Mouse (Mus musculus) urinary bladder, postnatal 14 days (tissue): ENCODE measurements at regions not wholly inside any gene's neighbourhood (a gene's known extent, or its start where the extent isn't known, plus 50 kb on each side); places are given as distances from the start of the nearest gene placed in this dataset.

Experiments
- DNase-seq: peaks from one replicate; pipeline ENCODE4 v3.0.0; 2021; ENCODE audit warnings: low spot score

GRCm38 (mm10) chr9:51379589-51379988, 50.9 kb upstream of the 1810046K07Rik start:
- no peak for DNase-seq

DNA sequence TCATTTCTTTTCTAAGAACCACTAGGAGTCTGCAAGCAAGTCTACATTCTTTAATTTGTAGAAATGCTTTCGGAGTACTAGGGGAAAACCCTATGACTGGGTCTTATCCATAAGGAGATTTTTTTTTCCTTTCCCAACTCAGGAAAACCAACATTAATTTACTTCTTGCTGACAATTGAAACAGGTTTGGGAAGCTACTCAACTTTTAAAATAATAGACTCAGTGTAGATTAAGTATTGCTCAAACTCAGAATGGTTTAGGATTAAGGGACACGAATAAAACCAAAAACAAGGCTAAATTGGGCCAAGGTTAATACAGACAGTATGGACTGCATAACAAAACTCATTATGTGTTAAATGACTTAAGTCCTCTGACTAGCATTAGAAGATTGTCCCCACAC, 65.2 kb upstream of the 1810046K07Rik start:
- DNase-seq: no peak

DNA sequence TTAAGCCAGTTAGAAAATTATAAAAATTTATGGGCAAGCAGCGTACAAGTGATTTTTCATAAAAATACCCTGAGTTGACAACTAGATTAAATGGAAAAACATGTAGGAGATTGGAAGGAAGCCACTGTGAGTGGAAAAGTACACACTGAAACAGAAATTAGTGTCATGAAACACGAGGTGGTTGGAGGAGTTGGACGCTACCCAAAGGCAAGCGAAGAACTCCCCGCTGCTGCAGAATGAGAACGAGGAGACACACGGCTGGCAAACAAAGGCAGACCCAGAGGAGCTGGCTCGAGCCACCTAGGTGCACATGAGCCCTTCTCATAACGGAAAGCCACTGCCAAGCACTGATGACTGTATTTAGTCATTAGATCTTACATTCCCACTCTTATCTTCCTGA, 65.7 kb upstream of the 1810046K07Rik start:
- DNase-seq: peak; percentile 60

DNA sequence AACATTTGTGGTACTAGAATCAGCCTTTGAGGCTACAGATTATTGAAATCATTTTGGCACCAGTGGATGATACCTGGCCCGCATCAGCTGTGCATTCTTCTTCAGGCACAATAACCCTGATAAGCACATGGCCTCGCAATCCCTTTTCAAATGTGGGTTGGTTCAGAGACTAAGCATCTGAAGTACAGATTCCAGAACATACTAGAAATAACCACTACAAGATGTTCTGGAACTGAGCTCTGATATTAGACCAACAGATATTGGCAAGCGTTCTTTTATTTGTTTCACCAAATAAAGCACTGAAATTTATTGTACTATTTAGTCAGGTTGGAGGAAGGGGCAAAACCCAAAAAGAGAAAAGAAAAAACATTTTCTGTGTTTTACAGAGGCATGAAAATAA, 68.1 kb upstream of the 1810046K07Rik start:
- DNase-seq: no peak

- DNase-seq: no peak
Measured at GRCm38 (mm10) chr9:51397589-51398220, 69.0 kb upstream of the 1810046K07Rik start.

- DNase-seq: no peak
Measured at GRCm38 (mm10) chr9:51398886-51399285, 70.2 kb upstream of the 1810046K07Rik start.

GRCm38 (mm10) chr9:51399356-51399755, 70.6 kb upstream of the 1810046K07Rik start:
- no peak for DNase-seq

GRCm38 (mm10) chr9:51401779-51402178, 73.1 kb upstream of the 1810046K07Rik start:
- no peak for DNase-seq

DNA sequence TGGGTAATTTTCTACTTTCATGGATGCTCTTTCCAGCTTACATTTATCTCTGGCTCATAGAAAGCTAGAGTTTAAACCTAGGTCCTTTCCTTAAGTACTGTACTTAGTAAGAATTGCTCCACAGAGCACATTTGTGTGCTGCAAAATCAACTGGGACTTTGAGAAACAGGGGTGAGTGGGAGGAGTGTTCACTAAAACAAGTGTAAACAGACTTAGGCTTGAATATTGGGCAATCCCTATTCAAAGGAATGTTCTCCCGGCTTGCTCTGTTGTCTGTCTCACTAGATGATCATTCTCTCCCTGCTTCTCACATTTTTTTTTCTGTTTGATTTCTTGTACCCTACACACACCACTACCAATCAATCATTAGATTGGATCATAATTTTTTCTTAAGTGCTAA, 79.3 kb upstream of the 1810046K07Rik start:
- DNase-seq: no peak

DNA sequence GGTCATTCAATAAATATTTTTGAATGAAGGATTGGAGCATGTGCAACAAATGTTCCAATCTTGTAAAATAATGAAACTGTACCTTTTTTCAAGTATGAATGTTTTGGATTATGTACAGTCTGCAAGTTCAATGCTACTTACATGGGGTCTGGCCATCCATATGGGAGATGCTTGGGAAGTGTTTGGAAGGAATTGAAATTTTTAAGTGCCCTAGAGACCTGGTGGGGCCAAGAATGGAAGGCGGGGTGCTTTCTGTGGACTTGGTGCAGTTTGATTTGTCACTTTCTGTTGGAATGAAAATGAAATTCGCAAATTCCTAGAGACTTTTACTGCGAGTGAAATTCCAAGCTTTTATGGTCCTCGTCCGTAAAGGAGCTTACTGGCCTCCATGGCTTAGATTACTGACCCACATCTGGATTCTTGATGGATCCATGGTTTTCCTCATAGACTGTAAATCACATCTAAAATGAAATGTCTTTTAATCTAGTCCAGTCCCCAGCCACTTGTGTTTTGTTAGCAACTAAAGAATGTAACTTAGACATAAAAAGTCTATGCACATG, 90.3 kb upstream of the 1810046K07Rik start:
- DNase-seq: no peak

- DNase-seq: no peak
Measured at GRCm38 (mm10) chr9:51422553-51422952, 93.8 kb upstream of the 1810046K07Rik start.

- no peak for DNase-seq
Measured at GRCm38 (mm10) chr9:51423341-51423740, 94.6 kb upstream of the 1810046K07Rik start.

DNA sequence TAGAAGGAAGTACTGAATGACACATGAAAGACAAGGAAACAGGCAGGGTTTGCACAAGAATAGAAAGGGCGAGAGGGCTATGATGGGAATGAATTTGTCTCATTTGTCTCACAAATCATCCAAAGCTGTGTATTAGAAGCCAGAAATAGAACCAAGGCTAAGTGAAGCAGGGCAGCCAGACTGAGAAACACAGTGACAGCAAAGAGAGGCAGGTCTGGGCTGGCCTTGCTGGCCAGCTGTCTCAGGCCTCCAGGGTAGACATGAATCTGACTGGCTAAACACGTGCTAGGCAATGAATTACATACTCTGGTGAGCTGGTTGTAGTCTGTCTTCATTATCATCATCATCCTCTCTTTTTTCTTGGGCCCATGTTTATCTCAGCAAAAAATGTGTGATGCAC, 101.7 kb upstream of the 1810046K07Rik start:
- no peak for DNase-seq

DNA sequence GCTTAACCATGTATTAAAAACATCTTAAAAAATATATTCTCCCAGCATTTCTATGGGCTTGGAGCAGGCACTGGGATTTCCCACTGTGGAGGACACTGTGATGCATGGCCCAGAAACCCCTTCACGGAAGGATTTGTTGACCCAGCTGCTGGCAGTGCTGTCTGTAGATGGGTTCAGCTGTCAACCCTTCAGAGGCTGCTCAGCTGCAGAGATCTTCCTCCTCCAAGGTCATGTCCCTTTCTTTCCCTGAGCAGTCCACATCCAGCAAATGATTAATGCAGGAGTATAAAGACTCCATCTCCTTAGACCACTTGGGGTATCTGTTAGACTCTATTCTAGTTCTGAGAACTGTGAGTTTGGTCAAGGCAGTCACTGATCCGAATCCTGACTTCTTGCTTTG, 108.4 kb upstream of the 1810046K07Rik start:
- DNase-seq: no peak

DNA sequence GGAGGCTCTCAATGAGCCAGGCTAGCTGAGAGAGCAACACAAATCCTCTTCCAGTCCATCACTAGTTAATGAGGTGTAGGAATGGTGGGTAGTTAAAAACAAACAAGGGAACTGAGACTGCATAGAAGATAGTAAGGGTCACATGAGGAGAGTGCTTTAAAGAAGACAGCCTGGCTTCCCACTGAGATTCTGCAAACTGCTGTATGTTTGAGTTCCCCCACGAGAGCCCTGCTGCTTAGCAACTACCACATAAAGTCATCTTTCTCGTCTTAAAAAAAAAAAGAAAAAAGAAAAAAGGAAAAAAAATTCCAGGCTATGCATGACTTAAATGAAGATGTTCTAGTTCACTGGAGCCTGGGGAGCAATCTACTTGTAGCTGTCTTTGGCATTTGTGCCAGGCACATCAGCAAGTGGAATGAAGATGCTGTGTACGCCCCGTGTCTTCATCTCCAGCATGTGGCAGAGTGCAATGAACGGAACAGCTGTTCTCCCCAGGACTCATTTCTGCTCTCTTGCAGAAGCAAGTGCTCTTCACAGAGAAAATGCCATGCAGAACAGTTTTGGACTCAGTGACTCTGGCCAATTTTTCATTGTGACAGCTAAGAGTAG, 113.2 kb upstream of the 1810046K07Rik start:
- DNase-seq: no peak

GRCm38 (mm10) chr9:51455690-51456089, 127.0 kb upstream of the 1810046K07Rik start:
- DNase-seq: no peak

DNA sequence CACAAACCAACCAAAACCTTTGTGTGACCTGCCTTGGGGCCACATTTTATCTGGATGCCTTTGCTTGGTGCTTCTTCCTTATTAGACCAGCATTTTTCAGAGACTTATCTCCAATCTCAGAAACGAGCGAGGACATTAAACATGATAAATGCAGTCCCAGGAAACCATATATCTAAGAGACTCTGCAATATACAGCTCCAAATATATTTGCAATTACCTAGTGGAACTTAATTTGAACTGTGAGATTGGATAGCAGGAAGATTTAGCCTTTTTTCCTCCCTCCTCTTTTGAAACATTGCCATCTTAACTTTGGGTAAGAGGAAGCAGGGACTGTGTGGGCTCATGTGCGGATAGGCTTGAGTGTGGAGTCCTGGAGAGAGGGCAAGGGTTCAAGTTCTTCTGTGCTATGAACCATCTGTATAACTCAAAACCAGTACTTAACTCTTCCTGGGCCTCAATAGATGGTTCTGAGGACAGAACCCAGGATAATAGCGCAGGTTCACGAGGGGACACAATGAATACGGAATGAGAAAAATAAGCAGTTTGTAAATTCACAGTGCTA, 133.8 kb upstream of the 1810046K07Rik start:
- DNase-seq: no peak

- no peak for DNase-seq
Measured at GRCm38 (mm10) chr9:51470031-51470430, 141.3 kb upstream of the 1810046K07Rik start.

DNA sequence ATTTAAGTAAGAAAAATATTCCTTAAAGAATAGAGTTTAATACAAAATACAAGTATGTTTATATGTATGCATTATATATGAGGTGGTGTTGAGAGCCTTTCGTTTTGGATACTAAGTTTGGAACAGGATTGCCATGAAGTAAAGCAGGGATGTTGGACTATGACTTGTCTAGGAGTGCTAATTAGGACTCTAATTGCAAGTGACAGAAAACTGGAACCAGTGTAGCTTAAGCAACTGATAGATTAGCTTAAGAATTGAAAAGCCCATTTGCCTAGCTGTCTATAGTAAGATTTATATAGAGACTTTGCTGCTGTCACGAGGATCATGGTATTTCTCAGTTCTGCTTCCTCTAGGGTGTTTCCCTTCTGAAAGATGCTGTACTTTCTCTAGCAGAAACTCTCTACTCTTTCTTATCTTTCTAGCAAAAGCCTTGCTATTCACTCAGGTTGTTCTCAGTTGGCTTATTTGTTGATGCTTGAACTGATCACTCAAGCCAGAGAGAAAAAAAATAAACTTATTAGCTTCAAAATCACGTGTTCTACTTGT, 147.9 kb upstream of the 1810046K07Rik start:
- no peak for DNase-seq

GRCm38 (mm10) chr9:51487840-51488239, 159.1 kb upstream of the 1810046K07Rik start:
- DNase-seq: peak; percentile 7

- DNase-seq: no peak
Measured at GRCm38 (mm10) chr9:51507265-51507913, 178.7 kb upstream of the 1810046K07Rik start.

- no peak for DNase-seq
Measured at GRCm38 (mm10) chr9:51517643-51518042, 188.9 kb upstream of the 1810046K07Rik start.

DNA sequence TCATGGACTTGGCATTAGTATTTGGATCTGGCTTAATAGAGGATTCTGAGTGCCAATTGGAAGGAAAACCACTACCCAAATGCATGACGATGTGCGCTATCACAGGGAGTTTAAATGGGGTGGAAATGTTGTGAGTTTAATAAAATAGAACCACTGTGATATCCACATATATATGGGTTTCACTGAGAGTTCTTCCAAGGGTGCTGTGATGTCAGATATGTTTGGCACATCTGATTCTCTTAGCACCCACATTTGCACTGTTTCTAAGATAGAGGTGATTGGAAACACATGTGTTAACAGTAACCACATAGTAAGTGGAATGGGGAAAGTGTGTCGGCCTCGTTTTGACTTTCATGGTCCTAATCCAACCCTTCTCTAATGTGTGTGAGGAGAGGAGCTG, 189.7 kb upstream of the 1810046K07Rik start:
- no peak for DNase-seq
